Mouse (Mus musculus) c-Kit-positive CD71-positive TER-119-negative erythroid progenitor cells, embryonic 14.5 days (primary cell): ENCODE measurements around the gene Krtap16-3.

Experiments used
- DNase-seq: peaks from one replicate; pipeline ENCODE4 v3.0.0-alpha.2; 2013; ENCODE audit warnings: low read depth

Gene Krtap16-3

GRCm38 (mm10) chr16:88962773-88963172 is at the start of gene Krtap16-3:
Krtap16-3 (minus strand) TSS chr16:88962873.
- DNase-seq: no peak

GRCm38 (mm10) chr16:89010659-89011058 is 48.0 kb upstream of the Krtap16-3 start, which contains the start of gene Krtap22-2:
Krtap22-2 (minus strand) TSS chr16:89010759.
- no peak for DNase-seq

- DNase-seq: no peak
Measured at GRCm38 (mm10) chr16:88941106-88941505, 21.6 kb downstream of the Krtap16-3 start.

GRCm38 (mm10) chr16:88938252-88938651 is 24.4 kb downstream of the Krtap16-3 start:
- DNase-seq: no peak

GRCm38 (mm10) chr16:88932165-88932564 is 30.5 kb downstream of the Krtap16-3 start, which contains the start of gene Krtap19-9b:
Krtap19-9b (minus strand) TSS chr16:88932265.
- no peak for DNase-seq
